35 mouse cellular contexts compared by ENCODE assay signal in genomic region chr3:31345766-31346165, GRCm38 (mm10). TPM values are rescaled to one million over a fixed set of nuclear protein-coding genes. Genes with fewer than 3 reads are reported as not detected.
"Had no signal": no experiment of that assay in that cellular context is flagged by ENCODE, and none has a peak within 500 bp of the region (broad histone marks: within the 10 kb centered on the region; RNA-seq: fewer than 3 reads in every experiment).

No protein-coding gene starts in this region.

- H3K4me1 ChIP-seq: heart, embryonic 12.5 days; heart, embryonic 13.5 days; heart, embryonic 15.5 days; hindbrain, embryonic 10.5 days; hindbrain, embryonic 12.5 days; hindbrain, embryonic 13.5 days; intestine, embryonic 15.5 days; kidney, embryonic 15.5 days had no signal

- H3K9me3 ChIP-seq: heart, embryonic 10.5 days; heart, embryonic 12.5 days; heart, embryonic 13.5 days; heart, embryonic 15.5 days; hindbrain, embryonic 10.5 days; hindbrain, embryonic 12.5 days; hindbrain, embryonic 13.5 days; hindbrain, embryonic 15.5 days; intestine, embryonic 15.5 days; kidney, embryonic 15.5 days had no signal

- DNase-seq: heart, adult 2 months; heart, postnatal 10 days; heart, postnatal 14 days; heart, postnatal 36 days; heart, postnatal 4 days; kidney, adult 11 months; kidney, adult 18-20 months; kidney, adult 2 months; kidney, adult 8-10 months; kidney, adult 9 months; kidney, postnatal 10 days; kidney, postnatal 14 days; kidney, postnatal 25 days; kidney, postnatal 36 days; kidney, postnatal 4 days; layer of hippocampus, adult 9-11 months; layer of hippocampus, postnatal 36 days had no signal

- H3K9ac ChIP-seq: heart, embryonic 12.5 days; heart, embryonic 13.5 days; heart, embryonic 15.5 days; hindbrain, embryonic 12.5 days; hindbrain, embryonic 13.5 days; hindbrain, embryonic 15.5 days; intestine, embryonic 15.5 days; kidney, embryonic 15.5 days had no signal

- H3K4me3 ChIP-seq: heart, adult 2 months; heart, embryonic 10.5 days; heart, embryonic 12.5 days; heart, embryonic 13.5 days; heart, embryonic 15.5 days; hindbrain, embryonic 10.5 days; hindbrain, embryonic 12.5 days; hindbrain, embryonic 13.5 days; hindbrain, embryonic 15.5 days; intestine, embryonic 15.5 days; kidney, embryonic 15.5 days; layer of hippocampus, adult 2 months had no signal

- H3K27ac ChIP-seq: heart, adult 2 months; heart, embryonic 10.5 days; heart, embryonic 13.5 days; heart, embryonic 15.5 days; hindbrain, embryonic 10.5 days; hindbrain, embryonic 12.5 days; hindbrain, embryonic 13.5 days; hindbrain, embryonic 15.5 days; intestine, embryonic 15.5 days; kidney, embryonic 15.5 days; kidney, postnatal 0 days; layer of hippocampus, adult 2 months had no signal

- H3K27me3 ChIP-seq: heart, embryonic 12.5 days; heart, embryonic 13.5 days; heart, embryonic 15.5 days; hindbrain, embryonic 12.5 days; hindbrain, embryonic 13.5 days; hindbrain, embryonic 15.5 days; intestine, embryonic 15.5 days; kidney, embryonic 15.5 days had no signal

- H3K36me3 ChIP-seq: heart, embryonic 10.5 days; heart, embryonic 12.5 days; heart, embryonic 13.5 days; heart, embryonic 15.5 days; hindbrain, embryonic 10.5 days; hindbrain, embryonic 12.5 days; hindbrain, embryonic 13.5 days; hindbrain, embryonic 15.5 days; intestine, embryonic 15.5 days; kidney, embryonic 15.5 days had no signal

- H3K4me2 ChIP-seq: heart, embryonic 11.5 days; heart, embryonic 12.5 days; heart, embryonic 13.5 days; heart, embryonic 15.5 days; hindbrain, embryonic 12.5 days; hindbrain, embryonic 13.5 days; hindbrain, embryonic 15.5 days; intestine, embryonic 15.5 days; kidney, embryonic 15.5 days had no signal

- ATAC-seq: hindbrain, embryonic 16.5 days; inflammation-experienced regulatory T-cells, adult 6 months; intestine, embryonic 15.5 days; intestine, embryonic 16.5 days; intestine, postnatal 0 days had no signal

RNA-seq across cellular contexts. Expression of gene Slc7a14, which starts 35.6 kb away (rescaled TPM):
- total RNA-seq: hematopoietic stem cell, adult 5-6 weeks had no signal
